ENCODE assay signal across 21 mouse cellular contexts in the genomic region with DNA sequence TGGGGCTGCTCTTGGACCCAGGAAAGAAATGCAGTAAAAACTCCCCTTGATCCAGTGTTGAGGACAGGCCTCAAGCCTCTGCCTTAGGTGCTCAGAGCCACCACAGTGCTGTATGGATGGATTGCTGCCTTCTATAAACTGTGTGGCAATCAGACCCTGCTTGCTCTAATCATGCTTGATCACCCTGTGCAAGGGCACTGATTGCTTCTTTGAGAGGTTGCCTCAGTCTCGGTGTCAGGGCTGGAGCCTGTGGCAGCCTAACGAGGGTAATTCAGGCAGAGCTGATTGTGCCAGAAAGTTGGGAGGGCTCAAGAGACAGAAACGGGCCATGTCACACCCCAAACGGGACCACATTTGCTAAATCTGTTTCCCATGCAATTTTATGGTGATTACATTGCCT. TPM values are rescaled to one million over a fixed set of nuclear protein-coding genes. Genes with fewer than 3 reads are reported as not detected.
A peak's percentile ranks its signal among the peaks of the same experiment; 100 is the strongest.
DNase-seq lines count a peak whose midpoint lies in the region; ATAC-seq and TF ChIP-seq lines count a peak whose summit lies in the region.
"Had no signal": no experiment of that assay in that cellular context is flagged by ENCODE, and none has a peak within 500 bp of the region (broad histone marks: within the 10 kb centered on the region; RNA-seq: fewer than 3 reads in every experiment).

No protein-coding gene starts in this region.

- DNase-seq in adrenal gland, adult 2 months: peak; percentile 31
- no peak for DNase-seq in adrenal gland, postnatal 4 days (ENCODE audit: low spot score in 2 of 2)
- DNase-seq in frontal cortex, postnatal 10 days (ENCODE audit: low spot score in 2 of 2): no peak
- DNase-seq in neural tube, embryonic 10.5 days (ENCODE audit: extremely low spot score, low spot score): no peak
- DNase-seq in cerebellum, adult 18-20 months: no peak
- no peak for DNase-seq in lung, adult 2 months
- DNase-seq: cerebellum, adult 11 months; embryo, embryonic 11 days; gastrocnemius, postnatal 14 days; heart, adult 2 months; heart, postnatal 36 days; kidney, adult 8-10 months; kidney, postnatal 25 days; thymus, adult 18-20 months; thymus, postnatal 4 days had no signal

- peak; percentile 38 for ATAC-seq in frontal cortex, adult (ENCODE audit: low TSS enrichment)
- ATAC-seq in neural tube, embryonic 15.5 days (ENCODE audit: low FRiP score): no peak
- ATAC-seq: lung, postnatal 0 days had no signal

- peaks cover 37% of the 10 kb centered on the region for H3K36me3 ChIP-seq in neural tube, embryonic 15.5 days

- H3K4me2 ChIP-seq in neural tube, embryonic 15.5 days: no peak overlapping the region
- H3K4me2 ChIP-seq: limb, embryonic 15.5 days; liver, embryonic 15.5 days; stomach, embryonic 15.5 days had no signal

- no peak overlapping the region for H3K4me3 ChIP-seq in neural tube, embryonic 15.5 days (replicated peaks)
- H3K4me3 ChIP-seq in lung, adult 2 months (replicated peaks; ENCODE audit: extremely low read depth, low read depth, low read length): no peak overlapping the region
- H3K4me3 ChIP-seq: heart, adult 2 months; limb, embryonic 15.5 days; liver, embryonic 15.5 days; stomach, embryonic 15.5 days had no signal

- H3K4me1 ChIP-seq in neural tube, embryonic 15.5 days: no peaks in the 10 kb centered on the region; the same call in 1 of the 2 replicates
- H3K4me1 ChIP-seq in lung, adult 2 months (ENCODE audit: control insufficient read depth, insufficient read depth, low read length): peaks cover 6% of the 10 kb centered on the region; the same call in 1 of the 2 replicates
- H3K4me1 ChIP-seq: limb, embryonic 15.5 days; liver, embryonic 15.5 days; stomach, embryonic 15.5 days had no signal

- H3K9me3 ChIP-seq in neural tube, embryonic 15.5 days (replicated peaks): no peaks in the 10 kb centered on the region
- H3K9me3 ChIP-seq: limb, embryonic 15.5 days; liver, embryonic 15.5 days; stomach, embryonic 15.5 days had no signal

- peak overlapping the region; percentile 37; the same call in 1 of the 2 replicates for H3K27ac ChIP-seq in neural tube, embryonic 15.5 days (replicated peaks)
- H3K27ac ChIP-seq: heart, adult 2 months; limb, embryonic 15.5 days; liver, embryonic 15.5 days; stomach, embryonic 15.5 days had no signal

- TF ChIP-seq POLR2A in lung, adult 2 months (IDR thresholded peaks at IDR 0.05; ENCODE audit: borderline replicate concordance, extremely low read depth, low read depth, low read length): no peak

- no peak for TF ChIP-seq CTCF in lung, adult 2 months (IDR thresholded peaks at IDR 0.05; ENCODE audit: insufficient read depth, low read length)

- H3K9ac ChIP-seq in neural tube, embryonic 15.5 days (replicated peaks): no peak overlapping the region
- H3K9ac ChIP-seq: limb, embryonic 15.5 days; liver, embryonic 15.5 days; stomach, embryonic 15.5 days had no signal

- no peaks in the 10 kb centered on the region for H3K27me3 ChIP-seq in neural tube, embryonic 15.5 days (replicated peaks)
- H3K27me3 ChIP-seq: limb, embryonic 15.5 days; liver, embryonic 15.5 days; stomach, embryonic 15.5 days had no signal

- 19% methylated on average over 4 of the region's 4 CpGs for WGBS in neural tube, embryonic 15.5 days
- 69% methylated on average over 4 of the region's 4 CpGs for WGBS in lung, adult 2 months

RNA-seq across cellular contexts. Expression of gene Plxna1, which starts 47.2 kb away (rescaled TPM):
- total RNA-seq in adrenal gland, adult 2 months (2021): 100 to 1,000 TPM in 1 of 2 experiments, 10 to 100 TPM in 1; 56.1 to 127 TPM
- polyA plus RNA-seq in adrenal gland, adult 2 months (2012; rRNA removed): 71.8 and 101 TPM in 2 replicates
- total RNA-seq in adrenal gland, postnatal 4 days (2021): 10 to 100 TPM; 67.4 to 77.6 TPM
- polyA plus RNA-seq in neural tube, embryonic 15.5 days (2015; fragmentation: Nextera tagmentation; extraction: Ambion mirVana): 34.8 and 36.4 TPM in 2 replicates
- 153 and 189 TPM in 2 replicates for polyA plus RNA-seq in lung, adult 2 months (2012; rRNA removed)
